Mouse (Mus musculus) 416B (cell line): ENCODE results near the gene Siva1.

Experiments
- DNase-seq: peaks from one replicate; pipeline ENCODE4 v3.0.0; 2011; ENCODE audit warnings: low read depth

Gene Siva1

DNA sequence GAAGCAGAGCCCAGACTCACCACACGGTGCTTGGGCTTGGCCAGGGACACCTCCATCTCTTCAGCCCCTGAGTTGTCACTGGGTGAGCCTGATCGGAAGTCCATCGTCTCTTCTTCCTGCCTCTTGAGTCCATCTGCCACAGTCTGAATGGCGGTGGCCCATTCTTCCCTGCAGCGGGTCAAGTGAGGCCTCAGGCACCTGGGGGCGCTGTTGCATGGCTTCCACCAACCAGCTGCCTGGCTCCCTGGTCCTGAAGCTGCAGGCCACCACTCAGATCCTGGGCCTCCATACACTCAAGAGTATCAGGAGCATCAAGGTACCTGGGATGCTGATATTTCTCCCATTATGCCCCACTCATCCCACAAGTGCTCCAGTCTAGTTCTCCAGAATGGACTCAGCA lies 14.6 kb downstream of the Siva1 start:
- DNase-seq = peak; percentile 27

DNA sequence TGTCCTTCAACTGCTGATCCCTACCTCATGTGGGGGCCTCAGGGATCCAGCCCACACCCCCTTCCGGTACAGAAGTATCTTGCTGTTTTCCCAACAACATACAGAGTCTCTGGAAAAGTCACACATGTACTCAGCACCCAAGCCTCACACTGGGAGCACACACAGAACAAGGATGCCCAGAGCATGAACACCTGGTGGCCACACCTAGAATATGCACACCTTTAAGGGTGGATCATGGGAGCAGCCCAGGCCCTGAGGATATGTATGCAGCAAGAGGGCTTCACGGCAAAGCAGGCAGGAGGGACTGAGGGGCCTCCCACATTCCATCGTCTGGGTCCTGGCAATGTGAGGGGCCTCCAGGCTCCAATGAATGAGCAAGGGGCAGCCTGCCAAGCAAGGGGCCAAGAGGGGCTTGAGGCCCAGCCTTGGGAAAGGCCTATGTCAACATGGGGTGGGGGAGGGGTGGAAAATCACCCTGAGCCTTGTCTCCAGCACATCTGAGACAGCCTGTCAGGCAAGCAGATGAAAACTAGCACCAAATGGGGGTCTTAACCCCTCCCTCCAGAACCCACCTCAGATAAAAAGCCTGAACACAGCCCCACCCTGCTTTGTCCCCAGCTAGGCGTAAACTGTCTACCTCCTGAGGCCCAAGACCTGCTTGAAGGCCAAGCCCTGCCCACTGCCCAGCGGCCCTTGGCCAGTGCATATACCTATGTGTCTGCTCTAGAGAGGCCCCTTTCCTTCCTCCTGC lies 16.3 kb downstream of the Siva1 start:
- DNase-seq = no peak

DNA sequence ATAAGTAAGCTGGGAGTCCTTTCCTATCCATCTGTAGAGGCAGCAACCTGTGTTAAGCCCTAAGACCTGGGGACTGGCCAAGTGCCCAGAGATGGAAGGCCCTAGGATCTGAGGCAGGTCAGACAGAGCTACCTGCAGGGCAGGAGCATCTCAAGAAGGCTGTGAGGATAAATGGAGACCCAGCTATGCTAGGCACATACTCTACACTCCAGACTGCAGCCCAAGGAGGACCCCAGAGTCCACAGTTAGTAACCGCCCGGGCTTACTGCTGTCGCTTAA lies 16.8 kb downstream of the Siva1 start:
- no peak for DNase-seq

- DNase-seq = no peak
These were observed 17.4 kb downstream of the Siva1 start for GRCm38 (mm10) chr12:112661851-112662250.

- no peak for DNase-seq
These were observed 18.8 kb downstream of the Siva1 start for GRCm38 (mm10) chr12:112663303-112663702.

DNA sequence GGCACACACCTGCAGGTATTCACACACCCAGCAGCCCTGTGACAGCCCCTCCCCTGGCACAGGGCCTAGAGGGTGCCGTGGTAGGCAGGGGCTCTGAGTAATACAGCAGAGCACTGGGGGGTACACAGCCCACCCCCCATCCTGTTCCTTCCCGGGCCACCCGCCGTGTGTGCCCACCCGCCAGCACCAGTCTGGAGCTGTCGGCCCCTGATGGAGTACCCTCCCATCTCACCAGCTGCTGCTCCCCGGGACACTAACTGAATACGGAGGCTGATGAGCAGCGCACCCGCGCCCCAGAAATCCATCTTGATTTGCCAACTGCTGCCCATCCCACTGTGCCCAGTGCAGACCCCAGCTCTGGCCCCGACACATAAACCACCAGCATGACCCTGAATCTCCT lies 19.2 kb downstream of the Siva1 start:
- no peak for DNase-seq

DNA sequence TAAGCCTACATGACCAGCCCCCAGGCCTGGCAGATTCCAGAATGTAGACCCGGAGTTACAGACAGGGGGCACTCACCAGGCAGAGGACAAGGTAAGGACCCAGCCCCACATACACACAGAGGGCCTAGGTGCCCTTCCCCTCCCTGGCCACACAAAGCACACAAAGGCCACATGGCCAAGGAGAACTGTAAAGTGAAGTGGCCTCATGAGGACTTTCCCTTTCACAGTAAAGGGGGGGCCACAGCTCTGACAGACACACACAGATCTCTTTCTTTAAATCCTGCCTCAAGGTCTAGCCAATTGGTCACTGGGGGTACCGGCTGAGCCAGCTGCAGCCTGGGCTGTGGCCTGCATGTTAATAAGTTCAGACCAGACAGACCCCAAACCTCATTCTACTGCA lies 19.6 kb downstream of the Siva1 start:
- DNase-seq = no peak

DNA sequence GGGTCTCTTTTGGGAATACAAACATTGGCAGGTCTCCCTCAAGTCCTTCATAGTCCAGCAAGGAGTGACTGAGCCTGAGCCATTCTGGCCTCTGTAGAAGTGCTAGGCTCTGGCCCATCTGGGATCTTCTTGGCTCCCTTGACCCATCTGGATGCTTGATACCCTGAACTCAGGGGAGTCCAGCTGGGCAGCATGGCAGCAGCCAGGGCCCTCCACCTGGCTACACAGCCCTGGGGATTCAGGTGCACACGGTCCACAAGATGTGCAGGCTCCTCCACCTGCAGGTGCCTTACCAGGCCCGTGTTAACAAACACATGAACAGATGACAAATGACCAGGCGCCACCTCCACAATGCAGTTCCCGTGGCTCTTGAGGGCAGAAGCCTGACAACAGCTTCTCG lies 20.2 kb downstream of the Siva1 start:
- no peak for DNase-seq

DNA sequence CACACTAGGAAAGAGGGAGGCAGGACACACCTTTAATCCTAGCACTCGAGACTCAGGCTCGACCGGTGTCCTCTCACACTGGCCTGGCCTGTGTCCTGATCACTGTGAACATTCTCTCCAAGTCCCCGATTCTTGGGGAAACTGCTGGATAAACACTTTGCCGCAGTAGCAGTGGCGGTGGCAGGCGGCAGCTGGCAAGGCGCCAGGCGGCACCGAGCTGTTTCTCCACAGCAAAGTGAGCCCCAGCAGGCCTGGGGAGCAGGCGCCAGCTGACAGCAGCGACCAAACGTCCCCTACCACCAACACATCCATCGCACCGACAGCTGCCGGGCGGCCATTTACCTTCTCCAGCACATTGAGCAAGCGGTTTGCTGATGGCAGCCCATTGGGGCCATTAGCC lies 21.0 kb downstream of the Siva1 start:
- peak; percentile 30 for DNase-seq

GRCm38 (mm10) chr12:112665881-112666544 lies 21.5 kb downstream of the Siva1 start:
- DNase-seq = no peak

DNA sequence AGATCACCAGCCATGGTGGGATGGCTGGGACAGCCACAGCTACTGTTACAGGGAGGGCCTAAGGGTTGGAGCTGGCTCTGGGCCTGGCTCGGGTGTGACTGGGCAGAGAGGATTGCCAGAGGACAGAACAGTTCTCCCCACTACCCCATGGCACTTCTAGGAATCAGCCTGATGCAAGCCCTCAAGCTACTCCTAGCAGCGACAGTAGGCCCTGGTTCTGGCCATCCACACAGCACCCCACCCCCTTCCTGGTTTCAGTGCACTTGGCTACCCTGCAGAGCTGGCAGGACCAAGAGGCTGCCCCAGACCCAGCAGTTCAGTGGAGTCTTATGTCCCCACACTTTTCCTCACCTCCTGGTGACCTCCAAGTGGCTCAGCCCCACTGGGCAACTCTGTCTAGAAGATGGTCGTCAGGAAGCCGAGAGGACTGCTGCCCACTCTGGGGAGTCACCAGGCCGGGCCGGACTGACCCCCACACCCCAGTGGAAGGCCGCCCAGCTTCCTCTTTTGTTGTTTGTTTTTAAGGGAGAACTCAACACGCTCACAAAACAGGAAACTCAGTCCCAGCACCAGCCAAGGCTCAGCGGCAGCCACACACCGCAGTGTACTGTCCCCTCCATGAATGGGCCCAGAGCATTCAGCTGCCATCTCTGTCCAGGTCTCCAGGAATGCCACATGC lies 23.3 kb downstream of the Siva1 start:
- no peak for DNase-seq

DNA sequence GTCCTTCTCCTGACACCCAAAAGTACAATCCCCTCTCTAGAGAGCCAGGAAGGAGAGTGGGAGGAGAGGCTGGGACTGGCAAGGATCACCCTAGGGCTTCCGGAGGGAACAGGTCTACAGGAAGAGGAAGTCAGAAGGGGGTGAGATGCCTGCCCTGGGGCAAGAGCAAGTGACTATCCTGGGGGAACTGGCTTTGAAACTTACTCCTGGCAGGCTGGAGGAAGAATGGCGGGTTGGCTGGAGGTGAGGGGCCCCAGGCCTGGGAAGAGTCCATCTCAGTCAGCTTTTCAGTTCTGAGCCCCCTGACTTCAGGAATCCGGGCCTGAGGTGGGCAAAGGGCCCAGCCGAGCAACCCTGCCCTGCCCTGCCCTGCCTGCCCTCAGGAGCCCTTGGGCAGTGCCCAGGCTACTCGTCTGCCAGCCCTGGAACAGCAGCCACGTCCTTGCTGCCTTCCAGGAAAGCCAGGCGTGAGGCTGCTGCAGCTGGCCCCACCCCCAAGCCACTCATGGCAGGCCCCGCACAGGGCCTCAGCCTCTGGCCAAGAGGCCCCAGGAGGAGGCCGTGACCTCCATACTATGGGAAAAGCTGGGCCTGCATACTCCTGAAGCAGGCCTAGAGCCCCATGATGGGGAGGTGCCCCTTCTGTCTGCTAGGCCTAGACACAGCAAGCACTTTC lies 26.4 kb downstream of the Siva1 start:
- DNase-seq = no peak

GRCm38 (mm10) chr12:112671891-112672290 lies 27.4 kb downstream of the Siva1 start:
- no peak for DNase-seq

DNA sequence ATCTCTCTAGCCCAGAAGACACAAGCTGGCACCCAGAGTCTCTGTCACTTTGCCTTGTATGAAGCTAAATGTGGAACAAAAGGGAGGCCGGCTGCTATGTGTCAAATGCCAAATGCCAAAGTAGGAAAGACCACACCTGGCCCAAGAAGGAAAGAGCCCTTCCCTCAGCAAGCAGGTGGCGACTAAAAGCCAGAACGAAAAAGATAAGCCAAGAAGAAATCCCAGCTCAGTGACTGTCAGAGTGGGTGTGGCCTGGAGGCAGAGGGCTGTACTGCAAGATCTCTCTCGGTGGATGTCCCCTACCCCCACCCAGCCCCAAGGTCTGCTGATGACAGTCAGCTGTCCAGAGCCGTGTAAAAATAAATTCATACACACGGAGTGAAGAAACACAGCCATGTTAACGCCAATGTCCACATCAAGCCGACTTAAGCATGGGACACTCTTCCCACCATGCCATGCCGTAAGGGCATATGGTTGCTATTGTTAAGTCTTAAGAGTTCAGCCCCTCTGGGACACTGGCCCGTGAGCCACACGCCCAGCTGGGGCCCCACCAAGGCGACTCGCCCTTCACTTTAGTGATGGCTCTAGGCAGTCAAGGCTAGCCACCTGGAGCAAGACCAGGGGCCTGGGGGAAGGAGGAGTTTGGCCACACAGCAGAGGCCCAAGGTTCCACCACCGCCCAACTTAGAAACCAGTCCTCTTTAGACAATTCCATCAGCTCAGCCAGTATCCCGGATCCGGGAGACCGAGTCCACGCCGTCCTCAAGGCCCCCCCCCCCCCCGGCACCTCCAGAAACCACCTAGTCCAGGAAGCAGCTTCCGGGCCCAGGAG lies 28.5 kb downstream of the Siva1 start:
- peak; percentile 64 for DNase-seq

- DNase-seq = peak; percentile 41
These were observed 29.2 kb downstream of the Siva1 start for GRCm38 (mm10) chr12:112673576-112674091.

GRCm38 (mm10) chr12:112674132-112675011 lies 29.9 kb downstream of the Siva1 start, which contains the start of gene Akt1:
Akt1 (minus strand) TSS chr12:112674884.
- DNase-seq = peak; percentile 94

- peak; percentile 94 for DNase-seq
These were observed 31.0 kb downstream of the Siva1 start for GRCm38 (mm10) chr12:112675245-112676035.

DNA sequence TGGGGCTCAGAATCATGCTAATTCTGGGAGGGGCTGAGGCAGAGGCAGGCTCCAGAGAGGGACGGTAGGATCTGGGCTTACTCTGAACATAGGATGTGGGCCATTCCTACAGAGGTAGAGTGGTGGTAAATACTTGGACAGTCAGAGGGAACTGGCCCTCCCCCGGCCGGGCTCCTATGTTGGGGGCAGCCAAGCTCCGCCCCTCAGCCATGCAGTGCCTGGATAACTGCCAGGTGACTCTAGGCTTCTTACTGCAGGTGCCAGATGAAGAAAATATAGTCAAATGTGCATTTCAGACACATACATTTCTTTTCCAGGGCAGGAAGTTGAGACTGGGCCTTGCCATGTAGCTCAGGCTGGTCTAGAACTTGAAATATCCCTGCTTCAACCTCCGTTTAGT lies 32.6 kb downstream of the Siva1 start:
- no peak for DNase-seq

GRCm38 (mm10) chr12:112677943-112678554 lies 33.6 kb downstream of the Siva1 start:
- no peak for DNase-seq
